Mouse (Mus musculus) Patski (cell line): Measurements from ENCODE around the gene Dlg3. TPM values are rescaled to one million over a fixed set of nuclear protein-coding genes. Genes with fewer than 3 reads are reported as not detected.

Source experiments
- ATAC-seq: fragments of 100-300 bp; one replicate; pipeline ENCODE4 v1.8.0; 2021
- CTCF ChIA-PET: fragments of 350-600 bp; sonication (Branson Sonifier 250); formaldehyde crosslinking; loops from one replicate; lab custom pipeline; 2022; ENCODE audit warnings: inconsistent platforms; lab: Charles Lee
- POLR2A ChIA-PET: fragments of 350-600 bp; sonication (Branson Sonifier 250); formaldehyde crosslinking; loops from one replicate; lab custom pipeline; 2022; ENCODE audit warnings: antibody characterized with exemption, inconsistent platforms; lab: Charles Lee
- DNase-seq: peaks from one replicate; pipeline ENCODE4 v3.0.0-alpha.2; 2011; ENCODE audit warnings: low read depth, low spot score
- H3K27me3 ChIP-seq: fragments of 371-371 bp; one replicate; pipeline ENCODE4 v1.5.1; 2021
- CTCF ChIP-seq: fragments of 100-300 bp; IDR thresholded peaks from one replicate; pipeline ENCODE4 v1.5.1; 2021
- in situ Hi-C: fragments of 300-500 bp; cut with MboI; formaldehyde crosslinking; loops from 3 replicates; pipeline ENCODE4 v1.11.1; 2018; ENCODE audit warnings: low pct_unique_long_range_greater_than_20kb, mixed read lengths
- polyA plus RNA-seq: library from polyadenylated mRNA; unstranded; gene quantifications from one replicate; pipeline ENCODE4 v1.2.3, GENCODE M21; 2021

The Dlg3 gene
- polyA plus RNA-seq, 1 experiment from 2014 or later: 24.0 TPM

DNA sequence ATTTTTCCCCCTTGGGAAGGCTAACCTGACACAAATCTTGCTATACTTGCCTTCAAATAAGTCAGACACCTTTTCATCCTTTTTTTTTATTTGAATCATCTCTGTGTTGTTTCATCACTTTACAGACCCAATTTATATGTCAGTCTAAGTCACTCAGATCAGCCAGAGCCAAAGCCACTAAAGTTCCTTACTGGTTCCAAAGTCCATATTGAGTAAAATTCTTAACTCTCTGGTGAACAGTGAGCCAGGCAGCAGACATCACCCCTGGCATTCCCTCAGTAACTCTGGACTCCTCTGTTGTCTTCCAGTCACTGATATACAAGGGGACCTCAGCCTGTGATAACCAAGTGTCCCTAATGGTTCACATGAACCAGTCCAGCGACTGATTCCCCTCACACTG, 58.0 kb downstream of the Dlg3 start:
- CTCF ChIA-PET: interaction anchor here (1.2 kb wide), 1 partner anchor 27 kb away, joined by 3 read pairs; no protein-coding TSS in a partner anchor
- TF ChIP-seq CTCF: no peak
- POLR2A ChIA-PET: no interaction called here
- peaks cover 3% of the 10 kb centered on the region for H3K27me3 ChIP-seq
- ATAC-seq (no peak), DNase-seq (no peak)
- in situ Hi-C loops: loop anchor here (10.0 kb wide), 1 partner anchor 61 kb away; the partner anchor contains the start of gene Dlg3

- ATAC-seq (no peak), DNase-seq (no peak)
- TF ChIP-seq CTCF: no peak
- in situ Hi-C loops: no loop called here
- H3K27me3 ChIP-seq: peaks cover 52% of the 10 kb centered on the region
- ChIA-PET POLR2A (interaction anchor here (0.7 kb wide), 1 partner anchor 12 kb away, joined by 4 read pairs; no protein-coding TSS in a partner anchor), CTCF (no interaction called here)
These were observed 65.3 kb downstream of the Dlg3 start for GRCm38 (mm10) chrX:100832806-100833205.

DNA sequence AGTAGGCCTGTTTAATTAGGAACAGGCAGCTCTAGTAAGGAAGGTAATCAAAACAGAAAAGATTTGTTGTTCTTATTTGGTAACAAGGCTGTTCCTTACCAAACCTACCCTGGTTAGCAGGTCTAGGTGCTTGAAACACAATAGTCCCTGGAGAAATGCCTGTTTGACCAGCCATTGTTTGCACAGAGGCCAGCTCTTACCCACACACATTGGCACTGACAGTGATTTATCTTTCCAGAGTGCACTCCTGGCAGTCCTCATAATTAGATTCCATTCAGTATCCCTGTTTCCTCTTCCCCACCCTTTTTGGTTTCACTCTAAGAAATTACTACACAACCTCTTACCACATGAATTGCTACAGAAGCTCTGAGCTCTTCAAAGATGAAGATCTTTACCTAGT, 71.7 kb downstream of the Dlg3 start:
- ATAC-seq (no peak), DNase-seq (no peak)
- CTCF ChIA-PET: no interaction called here
- TF ChIP-seq CTCF: no peak
- H3K27me3 ChIP-seq: peaks cover 58% of the 10 kb centered on the region
- in situ Hi-C loops: no loop called here
- POLR2A ChIA-PET: no interaction called here

Other genes starting within 250 kb of the Dlg3 start
- gene Dgat2l6, start 242.9 kb upstream of the Dlg3 start, polyA plus RNA-seq: not detected
- not detected for gene Awat1, start 195.5 kb upstream of the Dlg3 start, polyA plus RNA-seq
- gene P2ry4, start 172.9 kb upstream of the Dlg3 start, polyA plus RNA-seq: not detected
- gene Arr3, start 162.2 kb upstream of the Dlg3 start, polyA plus RNA-seq: 0.06 TPM
- gene Kif4, start 142.0 kb upstream of the Dlg3 start, polyA plus RNA-seq: 21.8 TPM
- 75.2 TPM for gene Pdzd11, start 141.2 kb upstream of the Dlg3 start, polyA plus RNA-seq
- gene Gdpd2, start 37.8 kb upstream of the Dlg3 start, polyA plus RNA-seq: 7.5 TPM